Mouse (Mus musculus) gastrocnemius, postnatal 14 days (tissue): Measurements from ENCODE around the gene Prima1. TPM values are rescaled to one million over a fixed set of nuclear protein-coding genes. Genes with fewer than 3 reads are reported as not detected.

ENCODE experiments used
- DNase-seq: peaks from one replicate; pipeline ENCODE4 v3.0.0; 2021; ENCODE audit warnings: mixed read lengths
- intact Hi-C: fragments of 180-260 bp; cut with DNase I; formaldehyde crosslinking; loops from one replicate; pipeline ENCODE4 v1.15.1; 2025; ENCODE audit warnings: low total_unique reads
- long read RNA-seq, 2 experiments: library from polyadenylated mRNA; stranded (forward); transcript quantifications; one replicate each; pipeline ENCODE4 v2.0.0; 2021
- total RNA-seq, 2 experiments: library from RNA; stranded (reverse); gene quantifications; 2 replicates each; pipeline ENCODE4 v1.2.3; 2021

Prima1 gene
- 10 to 100 TPM in 1 of 2 experiments, 1 to 10 TPM in 1; 2.3 to 14.0 TPM for total RNA-seq
- long read RNA-seq, experiment 1, partial matches to known transcripts, result 0 of 4 reads
- long read RNA-seq, experiment 1, other reads (novel, unspliced or antisense), result 3 of 4 reads
- long read RNA-seq, experiment 2, partial matches to known transcripts, result 1 of 2 reads
- long read RNA-seq, experiment 2, other reads (novel, unspliced or antisense), result 1 of 2 reads

GRCm38 (mm10) chr12:103242083-103242581 lies at the start of gene Prima1:
Gene Prima1 (minus strand): TSS chr12:103242150.
- intact Hi-C loops, result no loop called here
- peak; percentile 76 for DNase-seq

- DNase-seq, result no peak
Observed at GRCm38 (mm10) chr12:103287276-103287675, 45.3 kb upstream of the Prima1 start.

GRCm38 (mm10) chr12:103283411-103283810 lies 41.5 kb upstream of the Prima1 start:
- DNase-seq, result peak; percentile 24
- intact Hi-C loops, result no loop called here

More at GRCm38 (mm10) chr12:103287276-103287675, 45.3 kb upstream of the Prima1 start:
- intact Hi-C loops, result no loop called here

- no peak for DNase-seq
Observed at GRCm38 (mm10) chr12:103282936-103283335, 41.0 kb upstream of the Prima1 start.

GRCm38 (mm10) chr12:103281912-103282311 lies 40.0 kb upstream of the Prima1 start:
- intact Hi-C loops, result no loop called here
- peak; percentile 30 for DNase-seq

More at GRCm38 (mm10) chr12:103282936-103283335, 41.0 kb upstream of the Prima1 start:
- intact Hi-C loops, result no loop called here

- no peak for DNase-seq
- intact Hi-C loops, result no loop called here
Observed at GRCm38 (mm10) chr12:103281491-103281890, 39.5 kb upstream of the Prima1 start.

- no peak for DNase-seq
- intact Hi-C loops, result no loop called here
Observed at GRCm38 (mm10) chr12:103276422-103276821, 34.5 kb upstream of the Prima1 start.

- DNase-seq, result no peak
- intact Hi-C loops, result no loop called here
Observed at GRCm38 (mm10) chr12:103273732-103274131, 31.8 kb upstream of the Prima1 start.

- no peak for DNase-seq
Observed at GRCm38 (mm10) chr12:103273051-103273450, 31.1 kb upstream of the Prima1 start.

GRCm38 (mm10) chr12:103272176-103272575 lies 30.2 kb upstream of the Prima1 start:
- no peak for DNase-seq
- intact Hi-C loops, result no loop called here

More at GRCm38 (mm10) chr12:103273051-103273450, 31.1 kb upstream of the Prima1 start:
- intact Hi-C loops, result no loop called here

GRCm38 (mm10) chr12:103266605-103267004 lies 24.7 kb upstream of the Prima1 start:
- DNase-seq, result no peak
- intact Hi-C loops, result no loop called here

- DNase-seq, result no peak
- intact Hi-C loops, result no loop called here
Observed at GRCm38 (mm10) chr12:103262017-103262865, 20.3 kb upstream of the Prima1 start.

- intact Hi-C loops, result no loop called here
- DNase-seq, result no peak
Observed at GRCm38 (mm10) chr12:103252901-103253434, 11.0 kb upstream of the Prima1 start.

- intact Hi-C loops, result no loop called here
Observed at GRCm38 (mm10) chr12:103251151-103251550, 9.2 kb upstream of the Prima1 start.

GRCm38 (mm10) chr12:103250333-103250732 lies 8.4 kb upstream of the Prima1 start:
- no peak for DNase-seq
- intact Hi-C loops, result no loop called here

More at GRCm38 (mm10) chr12:103251151-103251550, 9.2 kb upstream of the Prima1 start:
- no peak for DNase-seq

GRCm38 (mm10) chr12:103243041-103243440 lies 1.1 kb upstream of the Prima1 start:
- intact Hi-C loops, result no loop called here
- DNase-seq, result no peak

- peak; percentile 63 for DNase-seq
- intact Hi-C loops, result no loop called here
Observed at GRCm38 (mm10) chr12:103242591-103243025, 658 bp upstream of the Prima1 start.

- DNase-seq, result no peak
- intact Hi-C loops, result no loop called here
Observed at GRCm38 (mm10) chr12:103241311-103242082, 453 bp downstream of the Prima1 start.

GRCm38 (mm10) chr12:103238924-103239460 lies 3.0 kb downstream of the Prima1 start:
- intact Hi-C loops, result no loop called here
- no peak for DNase-seq
